Mouse (Mus musculus) forebrain, embryonic 12.5 days (tissue): ENCODE measurements around the gene 4931406P16Rik. TPM values are rescaled to one million over a fixed set of nuclear protein-coding genes. Genes with fewer than 3 reads are reported as not detected.
A peak's percentile ranks its signal among the peaks of the same experiment; 100 is the strongest.

Experiments
- ATAC-seq: fragments of 200-750 bp; cut with Nextera tagmentation; 2 replicates; pipeline ENCODE4 v1.8.0; 2017; ENCODE audit warnings: moderate TSS enrichment; ENCODE audit not compliant: low FRiP score
- H3K27ac ChIP-seq: fragments of 300-500 bp; sonication (generic); 2 replicates; pipeline ENCODE4 v1.5.1; 2016; ENCODE audit warnings: mild to moderate bottlenecking
- H3K27me3 ChIP-seq: fragments of 300-500 bp; sonication (generic); 2 replicates; pipeline ENCODE4 v1.6.1; 2016; ENCODE audit warnings: mild to moderate bottlenecking
- H3K36me3 ChIP-seq: fragments of 300-500 bp; sonication (generic); replicated peaks from 2 replicates; pipeline ENCODE4 v1.6.1; 2016; ENCODE audit warnings: mild to moderate bottlenecking
- H3K4me1 ChIP-seq: fragments of 300-500 bp; sonication (generic); 2 replicates; pipeline ENCODE4 v1.6.1; 2016
- H3K4me2 ChIP-seq: fragments of 300-500 bp; sonication (generic); 2 replicates; pipeline ENCODE4 v1.6.1; 2016; ENCODE audit warnings: mild to moderate bottlenecking, moderate library complexity
- H3K4me3 ChIP-seq: fragments of 300-500 bp; sonication (generic); replicated peaks from 2 replicates; pipeline ENCODE4 v1.5.1; 2016; ENCODE audit warnings: mild to moderate bottlenecking
- H3K9ac ChIP-seq: fragments of 300-500 bp; sonication (generic); 2 replicates; pipeline ENCODE4 v1.6.1; 2016; ENCODE audit warnings: mild to moderate bottlenecking
- H3K9me3 ChIP-seq: fragments of 300-500 bp; sonication (generic); 2 replicates; pipeline ENCODE4 v1.6.1; 2016
- WGBS: fragments of 180-500 bp; shearing (Covaris S2); methylation state at CpG from one replicate; pipeline ENCODE4 v1.1.7; 2016; 5-methylcytosine and 5-hydroxymethylcytosine counted together
- polyA plus RNA-seq: library from polyadenylated mRNA; unstranded; fragments of >200 nt; fragmentation: Nextera tagmentation; extraction: Ambion mirVana; gene quantifications from 2 replicates; pipeline ENCODE4 v1.2.1, GENCODE M21; 2016

Gene 4931406P16Rik
- polyA plus RNA-seq, 1 experiment from 2014 or later, result 33.4 TPM

- peaks cover 10% of the 10 kb centered on the region for H3K4me1 ChIP-seq
- no peaks in the 10 kb centered on the region for H3K27me3 ChIP-seq
- peak overlapping the region; percentile 67 for H3K4me2 ChIP-seq
- peak overlapping the region; percentile 86 for H3K27ac ChIP-seq
- peak overlapping the region; percentile 63 for H3K9ac ChIP-seq
- peaks cover 35% of the 10 kb centered on the region for H3K36me3 ChIP-seq
- ATAC-seq, result 0 out of 2 replicates have a peak, but pooled peaks have one; percentile 1
- no peaks in the 10 kb centered on the region for H3K9me3 ChIP-seq
- peak overlapping the region; percentile 47 for H3K4me3 ChIP-seq
- WGBS, result 2% methylated on average over 17 of the region's 17 CpGs
Measured at GRCm38 (mm10) chr7:34234610-34235561, 78.5 kb downstream of the 4931406P16Rik start.

- Histone ChIP-seq H3K4me2 (peak overlapping the region; percentile 67), H3K27me3 (no peaks in the 10 kb centered on the region), H3K9ac (peak overlapping the region; percentile 63), H3K4me3 (peak overlapping the region; percentile 47), H3K27ac (peak overlapping the region; percentile 86), H3K36me3 (peaks cover 27% of the 10 kb centered on the region), H3K9me3 (no peaks in the 10 kb centered on the region), H3K4me1 (peaks cover 14% of the 10 kb centered on the region)
- peak; percentile 96 for ATAC-seq
- WGBS, result under 1% methylated on average over 46 of the region's 46 CpGs
Measured at GRCm38 (mm10) chr7:34233909-34234609, 79.3 kb downstream of the 4931406P16Rik start.

- Histone ChIP-seq H3K9ac (peak overlapping the region; percentile 63), H3K9me3 (no peaks in the 10 kb centered on the region), H3K36me3 (peaks cover 18% of the 10 kb centered on the region), H3K4me2 (peak overlapping the region; percentile 67), H3K27me3 (no peaks in the 10 kb centered on the region), H3K4me3 (peak overlapping the region; percentile 47), H3K27ac (peak overlapping the region; percentile 86), H3K4me1 (peaks cover 24% of the 10 kb centered on the region)
- ATAC-seq, result no peak
- 42% methylated on average over 7 of the region's 7 CpGs for WGBS
Measured at GRCm38 (mm10) chr7:34232785-34233725, 80.3 kb downstream of the 4931406P16Rik start.

GRCm38 (mm10) chr7:34230116-34230515 lies 83.2 kb downstream of the 4931406P16Rik start, which contains the start of gene Gpi1:
TSS of gene Gpi1 (minus strand) at chr7:34230336.
- ATAC-seq, result peak; percentile 65
- Histone ChIP-seq H3K27me3 (no peaks in the 10 kb centered on the region), H3K4me2 (peak within 1 kb of the TSS; percentile 81), H3K27ac (peak within 1 kb of the TSS; percentile 88), H3K36me3 (peaks cover 31% of the 10 kb centered on the region), H3K9me3 (no peaks in the 10 kb centered on the region), H3K4me3 (peak within 1 kb of the TSS; percentile 73), H3K4me1 (peaks cover 30% of the 10 kb centered on the region), H3K9ac (peak within 1 kb of the TSS; percentile 87)
- WGBS, result under 1% methylated on average over 37 of the region's 39 CpGs

GRCm38 (mm10) chr7:34229691-34230111 lies 83.7 kb downstream of the 4931406P16Rik start:
- Histone ChIP-seq H3K4me3 (peak overlapping the region; percentile 73), H3K27ac (peak overlapping the region; percentile 88), H3K9ac (peak overlapping the region; percentile 87), H3K27me3 (no peaks in the 10 kb centered on the region), H3K36me3 (peaks cover 35% of the 10 kb centered on the region), H3K4me1 (peaks cover 26% of the 10 kb centered on the region), H3K9me3 (no peaks in the 10 kb centered on the region), H3K4me2 (peak overlapping the region; percentile 81)
- ATAC-seq, result peak; percentile 42
- WGBS, result under 1% methylated on average over 18 of the region's 19 CpGs

GRCm38 (mm10) chr7:34229153-34229552 lies 84.2 kb downstream of the 4931406P16Rik start:
- Histone ChIP-seq H3K27ac (0 out of 2 replicates have a peak overlapping the region, but pooled peaks have one; percentile 19), H3K4me3 (peak overlapping the region; percentile 73), H3K4me2 (peak overlapping the region; percentile 81), H3K4me1 (peaks cover 26% of the 10 kb centered on the region), H3K9me3 (no peaks in the 10 kb centered on the region), H3K27me3 (no peaks in the 10 kb centered on the region), H3K9ac (peak overlapping the region; percentile 87), H3K36me3 (peaks cover 39% of the 10 kb centered on the region)
- no peak for ATAC-seq
- WGBS, result 17% methylated on average over 5 of the region's 5 CpGs

- no peak for ATAC-seq
- 55% methylated on average over 9 of the region's 9 CpGs for WGBS
- peak overlapping the region; percentile 87; the same call in 1 of the 2 replicates for H3K9ac ChIP-seq
- peaks cover 25% of the 10 kb centered on the region for H3K4me1 ChIP-seq
- H3K9me3 ChIP-seq, result no peaks in the 10 kb centered on the region
- H3K27me3 ChIP-seq, result no peaks in the 10 kb centered on the region
- H3K4me2 ChIP-seq, result peak overlapping the region; percentile 81
- H3K36me3 ChIP-seq, result peaks cover 44% of the 10 kb centered on the region
- peak overlapping the region; percentile 73 for H3K4me3 ChIP-seq
- no peak overlapping the region for H3K27ac ChIP-seq
Measured at GRCm38 (mm10) chr7:34228641-34229040, 84.7 kb downstream of the 4931406P16Rik start.

- H3K27ac ChIP-seq, result no peak overlapping the region
- H3K4me2 ChIP-seq, result no peak overlapping the region
- WGBS, result 88% methylated on average over 12 of the region's 12 CpGs
- no peak overlapping the region for H3K4me3 ChIP-seq
- H3K4me1 ChIP-seq, result peaks cover 20% of the 10 kb centered on the region
- no peak for ATAC-seq
- peaks cover 61% of the 10 kb centered on the region for H3K36me3 ChIP-seq
- no peaks in the 10 kb centered on the region for H3K27me3 ChIP-seq
- H3K9ac ChIP-seq, result no peak overlapping the region
- H3K9me3 ChIP-seq, result no peaks in the 10 kb centered on the region
Measured at GRCm38 (mm10) chr7:34226846-34227245, 86.5 kb downstream of the 4931406P16Rik start.

GRCm38 (mm10) chr7:34226086-34226485 lies 87.3 kb downstream of the 4931406P16Rik start:
- H3K27me3 ChIP-seq, result no peaks in the 10 kb centered on the region
- H3K4me2 ChIP-seq, result no peak overlapping the region
- ATAC-seq, result no peak
- H3K36me3 ChIP-seq, result peaks cover 68% of the 10 kb centered on the region
- H3K4me1 ChIP-seq, result peaks cover 20% of the 10 kb centered on the region
- H3K4me3 ChIP-seq, result no peak overlapping the region
- no peaks in the 10 kb centered on the region for H3K9me3 ChIP-seq
- WGBS, result 92% methylated on average over 8 of the region's 8 CpGs
- H3K27ac ChIP-seq, result no peak overlapping the region
- no peak overlapping the region for H3K9ac ChIP-seq

GRCm38 (mm10) chr7:34224308-34224707 lies 89.0 kb downstream of the 4931406P16Rik start:
- H3K9ac ChIP-seq, result no peak overlapping the region
- H3K4me2 ChIP-seq, result no peak overlapping the region
- no peak overlapping the region for H3K4me3 ChIP-seq
- H3K36me3 ChIP-seq, result peaks cover 86% of the 10 kb centered on the region
- H3K4me1 ChIP-seq, result peaks cover 18% of the 10 kb centered on the region
- H3K9me3 ChIP-seq, result no peaks in the 10 kb centered on the region
- no peaks in the 10 kb centered on the region for H3K27me3 ChIP-seq
- WGBS, result 97% methylated on average over 6 of the region's 6 CpGs
- no peak for ATAC-seq
- no peak overlapping the region for H3K27ac ChIP-seq

GRCm38 (mm10) chr7:34222340-34222739 lies 91.0 kb downstream of the 4931406P16Rik start:
- no peak for ATAC-seq
- no peaks in the 10 kb centered on the region; the same call in 1 of the 2 replicates for H3K4me1 ChIP-seq
- H3K4me2 ChIP-seq, result no peak overlapping the region
- H3K4me3 ChIP-seq, result no peak overlapping the region
- no peaks in the 10 kb centered on the region for H3K9me3 ChIP-seq
- H3K9ac ChIP-seq, result no peak overlapping the region
- no peaks in the 10 kb centered on the region for H3K27me3 ChIP-seq
- peaks cover 97% of the 10 kb centered on the region for H3K36me3 ChIP-seq
- no peak overlapping the region for H3K27ac ChIP-seq
- WGBS, result 92% methylated on average over 10 of the region's 10 CpGs
